Mouse (Mus musculus) fibroblast of lung, adult 2 months (primary cell): ENCODE data around the gene Med17.

Source experiments
- DNase-seq: peaks from one replicate; pipeline ENCODE4 v3.0.0-alpha.2; 2011; ENCODE audit warnings: low read depth

The Med17 gene

GRCm38 (mm10) chr9:15288402-15288801 lies 8.7 kb upstream of the Med17 start:
- no peak for DNase-seq

GRCm38 (mm10) chr9:15287846-15288245 lies 8.1 kb upstream of the Med17 start:
- no peak for DNase-seq

- no peak for DNase-seq
These were observed 5.7 kb upstream of the Med17 start for GRCm38 (mm10) chr9:15285443-15285842.

- no peak for DNase-seq
These were observed 754 bp upstream of the Med17 start for GRCm38 (mm10) chr9:15280491-15280879.

- no peak for DNase-seq
These were observed 537 bp downstream of the Med17 start for GRCm38 (mm10) chr9:15279139-15279648.

- no peak for DNase-seq
These were observed 1.4 kb downstream of the Med17 start for GRCm38 (mm10) chr9:15278343-15278742.

- no peak for DNase-seq
These were observed 2.9 kb downstream of the Med17 start for GRCm38 (mm10) chr9:15276855-15277254.

GRCm38 (mm10) chr9:15273981-15274380 lies 5.8 kb downstream of the Med17 start:
- no peak for DNase-seq

GRCm38 (mm10) chr9:15263487-15263886 lies 16.2 kb downstream of the Med17 start:
- DNase-seq: no peak

GRCm38 (mm10) chr9:15261980-15262379 lies 17.8 kb downstream of the Med17 start:
- no peak for DNase-seq

GRCm38 (mm10) chr9:15256214-15256613 lies 23.5 kb downstream of the Med17 start:
- DNase-seq: no peak

GRCm38 (mm10) chr9:15254501-15254900 lies 25.2 kb downstream of the Med17 start:
- no peak for DNase-seq

- DNase-seq: no peak
These were observed 27.5 kb downstream of the Med17 start for GRCm38 (mm10) chr9:15252196-15252595.

- DNase-seq: no peak
These were observed 29.4 kb downstream of the Med17 start for GRCm38 (mm10) chr9:15250376-15250775.

GRCm38 (mm10) chr9:15245319-15246075 lies 34.2 kb downstream of the Med17 start:
- no peak for DNase-seq

GRCm38 (mm10) chr9:15242130-15242529 lies 37.6 kb downstream of the Med17 start:
- DNase-seq: no peak

- peak; percentile 28 for DNase-seq
These were observed 38.2 kb downstream of the Med17 start for GRCm38 (mm10) chr9:15241596-15241939.

GRCm38 (mm10) chr9:15240863-15241595 lies 38.7 kb downstream of the Med17 start:
- no peak for DNase-seq

GRCm38 (mm10) chr9:15240006-15240405 lies 39.7 kb downstream of the Med17 start:
- no peak for DNase-seq

- DNase-seq: peak; percentile 6
These were observed 40.4 kb downstream of the Med17 start, which contains the start of gene Vstm5 for GRCm38 (mm10) chr9:15239042-15239925. Vstm5 (plus strand) TSS chr9:15239045.

GRCm38 (mm10) chr9:15238297-15238990 lies 41.3 kb downstream of the Med17 start:
- peak; percentile 6 for DNase-seq
